9 mouse cellular contexts compared by ENCODE assay signal in the genomic region with DNA sequence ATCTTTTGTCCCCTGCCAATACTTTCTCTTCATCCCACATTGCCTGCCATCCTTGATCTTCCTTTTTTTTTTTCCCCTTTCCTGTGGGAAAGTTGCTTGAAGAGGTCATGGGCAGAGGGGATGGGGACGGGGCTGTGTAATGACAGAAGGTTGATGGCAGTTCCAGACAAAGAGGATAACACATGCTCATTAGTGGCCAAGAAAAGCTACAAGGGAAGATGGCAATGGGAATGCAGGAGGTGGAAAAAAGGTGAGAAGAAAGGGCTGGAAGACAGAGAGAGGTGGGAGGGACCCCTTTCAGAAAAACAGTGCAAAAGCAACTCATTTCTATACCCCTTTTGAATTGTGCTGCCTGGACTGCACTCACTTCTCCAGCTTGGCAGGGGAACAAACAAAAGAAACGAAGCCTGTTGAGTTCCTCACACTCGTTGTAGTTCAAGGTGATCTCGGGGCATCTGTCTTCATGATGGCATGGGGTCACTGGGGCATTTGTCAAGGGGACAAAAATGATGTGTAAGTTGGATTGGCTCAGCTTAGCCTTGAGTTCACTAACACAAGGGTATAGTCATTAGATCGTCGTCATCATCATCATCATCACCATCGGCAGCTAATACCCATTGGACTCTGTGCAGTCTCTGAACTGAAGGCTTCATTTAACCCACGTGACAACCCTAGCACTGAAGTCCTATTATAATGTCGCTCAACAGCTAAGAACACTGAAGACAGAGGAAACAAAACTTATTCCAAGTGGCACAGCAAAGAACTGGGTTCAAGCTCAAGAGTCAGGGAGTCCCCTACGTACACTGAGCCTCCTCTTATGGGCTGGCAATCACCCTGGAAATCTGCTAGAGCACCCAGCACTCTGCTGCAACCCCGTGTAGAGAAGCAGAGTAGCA. TPM values are rescaled to one million over a fixed set of nuclear protein-coding genes. Genes with fewer than 3 reads are reported as not detected.
DNase-seq lines count a peak whose midpoint lies in the region; ATAC-seq lines count a peak whose summit lies in the region.
"Had no signal": no experiment of that assay in that cellular context is flagged by ENCODE, and none has a peak within 500 bp of the region (broad histone marks: within the 10 kb centered on the region; RNA-seq: fewer than 3 reads in every experiment).

No protein-coding gene starts in this region.

- WGBS in embryonic facial prominence, embryonic 10.5 days: 70% methylated on average over 11 of the region's 11 CpGs
- WGBS in limb, embryonic 10.5 days: 85% methylated on average over 11 of the region's 11 CpGs
- 13% methylated on average over 11 of the region's 11 CpGs for WGBS in neural tube, embryonic 13.5 days

- ATAC-seq in neural tube, embryonic 13.5 days (ENCODE audit: low read depth): peak; percentile 58
- ATAC-seq: CD4-positive, CD25-positive, alpha-beta regulatory T cell, adult 4 months had no signal

- H3K4me3 ChIP-seq in embryonic facial prominence, embryonic 10.5 days: peak overlapping the region; percentile 37
- H3K4me3 ChIP-seq in limb, embryonic 10.5 days: 0 out of 2 replicates have a peak overlapping the region, but pooled peaks have one; percentile 1
- no peak overlapping the region for H3K4me3 ChIP-seq in neural tube, embryonic 13.5 days

- no peaks in the 10 kb centered on the region for H3K9me3 ChIP-seq in embryonic facial prominence, embryonic 10.5 days
- H3K9me3 ChIP-seq in limb, embryonic 10.5 days (replicated peaks): no peaks in the 10 kb centered on the region
- H3K9me3 ChIP-seq in neural tube, embryonic 13.5 days: no peaks in the 10 kb centered on the region

- peaks cover 46% of the 10 kb centered on the region for H3K4me1 ChIP-seq in embryonic facial prominence, embryonic 10.5 days
- peaks cover 19% of the 10 kb centered on the region for H3K4me1 ChIP-seq in limb, embryonic 10.5 days
- peaks cover 94% of the 10 kb centered on the region for H3K4me1 ChIP-seq in neural tube, embryonic 13.5 days (replicated peaks)

- H3K9ac ChIP-seq in neural tube, embryonic 13.5 days: no peak overlapping the region

- intact Hi-C loops in heart, postnatal 10 days (cut with DNase I): no loop called here

- peak; percentile 73 for DNase-seq in heart, adult 11 months
- no peak for DNase-seq in heart, postnatal 10 days
- peak; percentile 15 for DNase-seq in embryonic facial prominence, embryonic 10.5 days (ENCODE audit: low spot score)
- no peak for DNase-seq in limb, embryonic 10.5 days (ENCODE audit: low spot score)
- DNase-seq in frontal cortex, adult 2 months (ENCODE audit: extremely low spot score in 1 of 2, low spot score in 1 of 2): no peak
- DNase-seq in right cerebral cortex, adult 18-20 months: no peak
- no peak for DNase-seq in frontal cortex, postnatal 25 days (ENCODE audit: low spot score in 2 of 2)

- 0 out of 2 replicates have a peak overlapping the region, but pooled peaks have one; percentile 7 for H3K4me2 ChIP-seq in neural tube, embryonic 13.5 days

- H3K27ac ChIP-seq in embryonic facial prominence, embryonic 10.5 days (replicated peaks): peak overlapping the region; percentile 79
- H3K27ac ChIP-seq in limb, embryonic 10.5 days: peak overlapping the region; percentile 76
- peak overlapping the region; percentile 80 for H3K27ac ChIP-seq in neural tube, embryonic 13.5 days (replicated peaks)

- H3K27me3 ChIP-seq in embryonic facial prominence, embryonic 10.5 days (replicated peaks; ENCODE audit: low read depth, poor library complexity, severe bottlenecking): no peaks in the 10 kb centered on the region
- H3K27me3 ChIP-seq in limb, embryonic 10.5 days (ENCODE audit: low read depth, poor library complexity, severe bottlenecking): no peaks in the 10 kb centered on the region
- H3K27me3 ChIP-seq in neural tube, embryonic 13.5 days: no peaks in the 10 kb centered on the region

- peaks cover 47% of the 10 kb centered on the region for H3K36me3 ChIP-seq in embryonic facial prominence, embryonic 10.5 days (replicated peaks)
- H3K36me3 ChIP-seq in limb, embryonic 10.5 days: peaks cover 4% of the 10 kb centered on the region; the same call in 1 of the 2 replicates
- peaks cover 48% of the 10 kb centered on the region for H3K36me3 ChIP-seq in neural tube, embryonic 13.5 days

RNA-seq across cellular contexts. Expression of a gene that starts 11.3 kb away (rescaled TPM):
- 10 to 100 TPM in 1 of 2 experiments, 1 to 10 TPM in 1; 9.6 to 10.7 TPM for total RNA-seq in heart, postnatal 10 days (2021)
- 12.1 and 19.8 TPM in 2 replicates for polyA plus RNA-seq in embryonic facial prominence, embryonic 10.5 days (2016; fragmentation: Nextera tagmentation; extraction: Ambion mirVana)
- polyA plus RNA-seq in limb, embryonic 10.5 days (2016; fragmentation: Nextera tagmentation; extraction: Ambion mirVana): 1.8 and 2.3 TPM in 2 replicates
- 34.2 and 35.5 TPM in 2 replicates for polyA plus RNA-seq in neural tube, embryonic 13.5 days (2015; fragmentation: Nextera tagmentation; extraction: Ambion mirVana)
- polyA plus RNA-seq in frontal cortex, adult 2 months (2012; rRNA removed): 19.2 and 21.1 TPM in 2 replicates

RNA-seq across cellular contexts. Expression of a gene that starts 29.3 kb away (rescaled TPM):
- total RNA-seq in heart, postnatal 10 days (2021): 1 to 10 TPM; 4.8 to 5.3 TPM
- polyA plus RNA-seq in embryonic facial prominence, embryonic 10.5 days (2016; fragmentation: Nextera tagmentation; extraction: Ambion mirVana): 0.08 and 0.17 TPM in 2 replicates
- 0.05 and 0.08 TPM in 2 replicates for polyA plus RNA-seq in limb, embryonic 10.5 days (2016; fragmentation: Nextera tagmentation; extraction: Ambion mirVana)
- polyA plus RNA-seq in neural tube, embryonic 13.5 days (2015; fragmentation: Nextera tagmentation; extraction: Ambion mirVana): 0.54 and 0.89 TPM in 2 replicates
- 8.7 and 12.4 TPM in 2 replicates for polyA plus RNA-seq in frontal cortex, adult 2 months (2012; rRNA removed)

RNA-seq across cellular contexts. Expression of a gene that starts 55.6 kb away (rescaled TPM):
- 10 to 100 TPM in 1 of 2 experiments, 1 to 10 TPM in 1; 9.8 to 12.1 TPM for total RNA-seq in heart, postnatal 10 days (2021)
- 19.3 and 21.4 TPM in 2 replicates for polyA plus RNA-seq in embryonic facial prominence, embryonic 10.5 days (2016; fragmentation: Nextera tagmentation; extraction: Ambion mirVana)
- 11.5 and 15.4 TPM in 2 replicates for polyA plus RNA-seq in limb, embryonic 10.5 days (2016; fragmentation: Nextera tagmentation; extraction: Ambion mirVana)
- 7.9 and 8.0 TPM in 2 replicates for polyA plus RNA-seq in neural tube, embryonic 13.5 days (2015; fragmentation: Nextera tagmentation; extraction: Ambion mirVana)
- 1.1 and 1.3 TPM in 2 replicates for polyA plus RNA-seq in frontal cortex, adult 2 months (2012; rRNA removed)

Comparison
In these comparisons a context has a peak if more than half of its experiments do, and no peak if none do; other contexts are left out.
1. DNase-seq: peak in heart, adult 11 months (single experiment) and embryonic facial prominence, embryonic 10.5 days (single experiment); none in heart, postnatal 10 days (0 of 2), limb, embryonic 10.5 days (single experiment), frontal cortex, adult 2 months (0 of 2), right cerebral cortex, adult 18-20 months (single experiment) and frontal cortex, postnatal 25 days (0 of 2).
2. Peak in every context shown above with its lines, with median percentiles within 50 percentile points of each other: H3K27ac ChIP-seq.